Mouse (Mus musculus): Measurements from ENCODE around the gene Pes1. TPM values are rescaled to one million over a fixed set of nuclear protein-coding genes. Genes with fewer than 3 reads are reported as not detected.
A peak's percentile ranks its signal among the peaks of the same experiment; 100 is the strongest.

The Pes1 gene
- 85.6 and 85.7 TPM in 2 replicates for polyA plus RNA-seq (2016; fragmentation: Nextera tagmentation; extraction: Ambion mirVana)

GRCm38 (mm10) chr11:3963610-3964415 lies at the start of gene Pes1:
TSS of gene Pes1 (plus strand) at chr11:3963975.
- H3K27me3 ChIP-seq: no peaks in the 10 kb centered on the region
- H3K27ac ChIP-seq: peak within 1 kb of the TSS; percentile 67; the same call in 1 of the 2 replicates
- H3K36me3 ChIP-seq: peaks cover 13% of the 10 kb centered on the region
- H3K4me3 ChIP-seq (replicated peaks): peak within 1 kb of the TSS; percentile 88
- H3K4me1 ChIP-seq (replicated peaks): peaks cover 10% of the 10 kb centered on the region
- peak within 1 kb of the TSS; percentile 78 for H3K9ac ChIP-seq (replicated peaks)
- ATAC-seq (ENCODE audit: insufficient number of reproducible peaks, insufficient read depth, low FRiP score, low TSS enrichment, low read depth): peak; percentile 87
- 1% methylated on average over 31 of the region's 31 CpGs for WGBS
- H3K4me2 ChIP-seq: peak within 1 kb of the TSS; percentile 85
- no peaks in the 10 kb centered on the region for H3K9me3 ChIP-seq

- H3K4me1 ChIP-seq (replicated peaks): peaks cover 14% of the 10 kb centered on the region
- peaks cover 3% of the 10 kb centered on the region; the same call in 1 of the 2 replicates for H3K36me3 ChIP-seq
- H3K27me3 ChIP-seq: peaks cover 26% of the 10 kb centered on the region
- peak within 1 kb of the TSS; percentile 60 for H3K4me3 ChIP-seq (replicated peaks)
- ATAC-seq (ENCODE audit: insufficient number of reproducible peaks, insufficient read depth, low FRiP score, low TSS enrichment, low read depth): peak; percentile 29
- WGBS: 1% methylated on average over 28 of the region's 28 CpGs
- H3K9me3 ChIP-seq: no peaks in the 10 kb centered on the region
- no peak within 1 kb of the TSS for H3K27ac ChIP-seq
- H3K9ac ChIP-seq (replicated peaks): peak within 1 kb of the TSS; percentile 60
- H3K4me2 ChIP-seq: peak within 1 kb of the TSS; percentile 88
Observed at GRCm38 (mm10) chr11:3914109-3914840, 49.5 kb upstream of the Pes1 start, which contains the start of gene Slc35e4. TSS of gene Slc35e4 (minus strand) at chr11:3914664.

GRCm38 (mm10) chr11:3918738-3919137 lies 45.0 kb upstream of the Pes1 start:
- no peak for ATAC-seq (ENCODE audit: insufficient number of reproducible peaks, insufficient read depth, low FRiP score, low TSS enrichment, low read depth)
- 61% methylated on average over 1 of the region's 1 CpGs for WGBS

GRCm38 (mm10) chr11:3920476-3920875 lies 43.3 kb upstream of the Pes1 start:
- Histone ChIP-seq H3K36me3 (peaks cover 36% of the 10 kb centered on the region), H3K9me3 (no peaks in the 10 kb centered on the region), H3K4me2 (no peak overlapping the region), H3K4me3 (replicated peaks) (no peak overlapping the region), H3K4me1 (replicated peaks) (no peaks in the 10 kb centered on the region), H3K9ac (replicated peaks) (no peak overlapping the region), H3K27ac (no peak overlapping the region), H3K27me3 (no peaks in the 10 kb centered on the region; the same call in 1 of the 2 replicates)
- no peak for ATAC-seq (ENCODE audit: insufficient number of reproducible peaks, insufficient read depth, low FRiP score, low TSS enrichment, low read depth)
- WGBS: 84% methylated on average over 7 of the region's 7 CpGs

More at GRCm38 (mm10) chr11:3918738-3919137, 45.0 kb upstream of the Pes1 start:
- no peak overlapping the region for H3K4me2 ChIP-seq
- H3K27ac ChIP-seq: no peak overlapping the region
- no peaks in the 10 kb centered on the region for H3K9me3 ChIP-seq
- no peaks in the 10 kb centered on the region; the same call in 1 of the 2 replicates for H3K27me3 ChIP-seq
- H3K4me3 ChIP-seq (replicated peaks): no peak overlapping the region
- no peaks in the 10 kb centered on the region for H3K4me1 ChIP-seq (replicated peaks)
- peaks cover 20% of the 10 kb centered on the region for H3K36me3 ChIP-seq
- H3K9ac ChIP-seq (replicated peaks): no peak overlapping the region

GRCm38 (mm10) chr11:3921281-3921850 lies 42.4 kb upstream of the Pes1 start:
- Histone ChIP-seq H3K4me3 (replicated peaks) (no peak overlapping the region), H3K36me3 (peaks cover 45% of the 10 kb centered on the region), H3K27me3 (no peaks in the 10 kb centered on the region), H3K27ac (no peak overlapping the region), H3K4me1 (replicated peaks) (no peaks in the 10 kb centered on the region), H3K4me2 (no peak overlapping the region), H3K9me3 (no peaks in the 10 kb centered on the region), H3K9ac (replicated peaks) (no peak overlapping the region)
- ATAC-seq (ENCODE audit: insufficient number of reproducible peaks, insufficient read depth, low FRiP score, low TSS enrichment, low read depth): no peak
- WGBS: 29% methylated on average over 8 of the region's 8 CpGs

GRCm38 (mm10) chr11:3922115-3922514 lies 41.7 kb upstream of the Pes1 start:
- Histone ChIP-seq H3K27ac (no peak overlapping the region), H3K9me3 (no peaks in the 10 kb centered on the region), H3K36me3 (peaks cover 50% of the 10 kb centered on the region), H3K9ac (replicated peaks) (no peak overlapping the region), H3K4me1 (replicated peaks) (no peaks in the 10 kb centered on the region), H3K4me2 (no peak overlapping the region), H3K4me3 (replicated peaks) (no peak overlapping the region), H3K27me3 (no peaks in the 10 kb centered on the region)
- WGBS: 92% methylated on average over 9 of the region's 9 CpGs
- ATAC-seq (ENCODE audit: insufficient number of reproducible peaks, insufficient read depth, low FRiP score, low TSS enrichment, low read depth): no peak

GRCm38 (mm10) chr11:3922731-3923130 lies 41.0 kb upstream of the Pes1 start:
- ATAC-seq (ENCODE audit: insufficient number of reproducible peaks, insufficient read depth, low FRiP score, low TSS enrichment, low read depth): no peak
- Histone ChIP-seq H3K4me3 (replicated peaks) (no peak overlapping the region), H3K36me3 (peaks cover 51% of the 10 kb centered on the region), H3K27ac (no peak overlapping the region), H3K9ac (replicated peaks) (no peak overlapping the region), H3K4me1 (replicated peaks) (no peaks in the 10 kb centered on the region), H3K9me3 (no peaks in the 10 kb centered on the region), H3K27me3 (no peaks in the 10 kb centered on the region), H3K4me2 (no peak overlapping the region)
- WGBS: 95% methylated on average over 6 of the region's 6 CpGs

- Histone ChIP-seq H3K9me3 (no peaks in the 10 kb centered on the region), H3K27me3 (no peaks in the 10 kb centered on the region), H3K27ac (no peak overlapping the region), H3K4me3 (replicated peaks) (no peak overlapping the region), H3K9ac (replicated peaks) (no peak overlapping the region), H3K4me2 (no peak overlapping the region), H3K4me1 (replicated peaks) (peaks cover 1% of the 10 kb centered on the region; the same call in 1 of the 2 replicates), H3K36me3 (peaks cover 51% of the 10 kb centered on the region)
- 93% methylated on average over 10 of the region's 10 CpGs for WGBS
- ATAC-seq (ENCODE audit: insufficient number of reproducible peaks, insufficient read depth, low FRiP score, low TSS enrichment, low read depth): no peak
Observed at GRCm38 (mm10) chr11:3925916-3926315, 37.9 kb upstream of the Pes1 start.

GRCm38 (mm10) chr11:3930019-3930418 lies 33.8 kb upstream of the Pes1 start:
- Histone ChIP-seq H3K27me3 (no peaks in the 10 kb centered on the region), H3K4me1 (replicated peaks) (peaks cover 12% of the 10 kb centered on the region; the same call in 1 of the 2 replicates), H3K27ac (no peak overlapping the region), H3K36me3 (peaks cover 21% of the 10 kb centered on the region; the same call in 1 of the 2 replicates), H3K9me3 (no peaks in the 10 kb centered on the region), H3K9ac (replicated peaks) (no peak overlapping the region), H3K4me3 (replicated peaks) (no peak overlapping the region), H3K4me2 (no peak overlapping the region)
- WGBS: 75% methylated on average over 4 of the region's 4 CpGs
- ATAC-seq (ENCODE audit: insufficient number of reproducible peaks, insufficient read depth, low FRiP score, low TSS enrichment, low read depth): no peak

- Histone ChIP-seq H3K27me3 (0 out of 2 replicates have a peak, but pooled peaks cover 1% of the 10 kb centered on the region), H3K4me1 (replicated peaks) (peaks cover 12% of the 10 kb centered on the region; the same call in 1 of the 2 replicates), H3K9ac (replicated peaks) (peak overlapping the region; percentile 66; the same call in 1 of the 2 replicates), H3K27ac (no peak overlapping the region), H3K4me2 (peak overlapping the region; percentile 80), H3K36me3 (peaks cover 13% of the 10 kb centered on the region; the same call in 1 of the 2 replicates), H3K4me3 (replicated peaks) (peak overlapping the region; percentile 60), H3K9me3 (no peaks in the 10 kb centered on the region)
- no peak for ATAC-seq (ENCODE audit: insufficient number of reproducible peaks, insufficient read depth, low FRiP score, low TSS enrichment, low read depth)
- WGBS: 36% methylated on average over 6 of the region's 6 CpGs
Observed at GRCm38 (mm10) chr11:3930931-3931330, 32.8 kb upstream of the Pes1 start.

Data from limb, embryonic 12.5 days (tissue).